Mouse (Mus musculus): Measurements from ENCODE around the gene Akap4. TPM values are rescaled to one million over a fixed set of nuclear protein-coding genes. Genes with fewer than 3 reads are reported as not detected.

Gene Akap4
- polyA plus RNA-seq, 1 experiment from 2014 or later: not detected

- H3K4me1 ChIP-seq (replicated peaks; ENCODE audit: control insufficient read depth, insufficient read depth, low read length): no peaks in the 10 kb centered on the region
- 77% methylated on average over 3 of the region's 3 CpGs for WGBS
Measured at GRCm38 (mm10) chrX:7114885-7115284, 47.6 kb downstream of the Akap4 start.

GRCm38 (mm10) chrX:7121618-7122280, 54.4 kb downstream of the Akap4 start:
- DNase-seq (ENCODE audit: low spot score): no peak
- no peak overlapping the region for H3K4me2 ChIP-seq (replicated peaks)
- no peak overlapping the region for H3K9ac ChIP-seq
- ATAC-seq (ENCODE audit: low FRiP score): no peak
- H3K4me1 ChIP-seq (replicated peaks; ENCODE audit: control insufficient read depth, insufficient read depth, low read length): no peaks in the 10 kb centered on the region
- H3K4me3 ChIP-seq (replicated peaks; ENCODE audit: low read length): no peak overlapping the region
- no peak overlapping the region for H3K27ac ChIP-seq
- no peaks in the 10 kb centered on the region for H3K27me3 ChIP-seq (ENCODE audit: control insufficient read depth, insufficient read depth, low read length)
- H3K9me3 ChIP-seq (ENCODE audit: control insufficient read depth, low read length): no peaks in the 10 kb centered on the region
- H3K36me3 ChIP-seq (replicated peaks; ENCODE audit: control insufficient read depth, insufficient read depth): no peaks in the 10 kb centered on the region
- 79% methylated on average over 4 of the region's 4 CpGs for WGBS

More at GRCm38 (mm10) chrX:7114885-7115284, 47.6 kb downstream of the Akap4 start:
- no peaks in the 10 kb centered on the region for H3K27me3 ChIP-seq (ENCODE audit: control insufficient read depth, insufficient read depth, low read length)
- no peak overlapping the region for H3K4me2 ChIP-seq (replicated peaks)
- no peak overlapping the region for H3K27ac ChIP-seq
- no peak overlapping the region for H3K9ac ChIP-seq
- no peaks in the 10 kb centered on the region for H3K36me3 ChIP-seq (replicated peaks; ENCODE audit: control insufficient read depth, insufficient read depth)
- H3K9me3 ChIP-seq (ENCODE audit: control insufficient read depth, low read length): no peaks in the 10 kb centered on the region
- H3K4me3 ChIP-seq (replicated peaks; ENCODE audit: low read length): no peak overlapping the region
- ATAC-seq (ENCODE audit: low FRiP score) (no peak), DNase-seq (ENCODE audit: low spot score) (no peak)

Other genes with a start within 250 kb of the Akap4 start
- not detected in 2 replicates for gene Ccnb3, start 25.9 kb upstream of the Akap4 start, polyA plus RNA-seq (2014; fragmentation: Nextera tagmentation; extraction: Ambion mirVana)